Comparison of ENCODE assay signal across 12 mouse cellular contexts in the genomic region with DNA sequence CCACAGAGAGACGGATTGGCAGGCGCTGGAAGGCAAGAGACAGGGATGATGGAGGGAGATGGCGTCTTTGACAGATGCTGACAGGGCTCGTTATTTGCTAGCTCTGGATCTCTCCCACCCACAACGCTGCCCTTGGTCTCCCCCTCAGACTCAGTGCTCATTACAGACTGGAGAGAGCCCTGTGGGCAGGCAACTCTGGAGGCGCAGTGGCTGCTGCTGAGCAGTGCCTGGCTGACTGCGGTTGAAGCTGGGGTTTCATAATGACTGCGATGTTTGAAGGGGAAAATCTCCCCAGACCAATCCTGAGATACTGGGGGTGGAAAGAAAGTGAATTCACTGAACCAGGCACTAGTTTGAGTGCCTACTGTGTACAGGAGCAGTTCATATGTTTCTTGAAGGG. TPM values are rescaled to one million over a fixed set of nuclear protein-coding genes. Genes with fewer than 3 reads are reported as not detected.
DNase-seq lines count a peak whose midpoint lies in the region; ATAC-seq and TF ChIP-seq lines count a peak whose summit lies in the region.
"Had no signal": no experiment of that assay in that cellular context is flagged by ENCODE, and none has a peak within 500 bp of the region (broad histone marks: within the 10 kb centered on the region; RNA-seq: fewer than 3 reads in every experiment).

No protein-coding gene starts in this region.

- no peak for TF ChIP-seq CTCF in lung, adult 2 months (IDR thresholded peaks at IDR 0.05; ENCODE audit: insufficient read depth, low read length)

- 0 out of 2 replicates have a peak overlapping the region, but pooled peaks have one; percentile 2 for H3K4me2 ChIP-seq in forebrain, embryonic 15.5 days (replicated peaks)
- no peak overlapping the region for H3K4me2 ChIP-seq in neural tube, embryonic 13.5 days
- H3K4me2 ChIP-seq: embryonic facial prominence, embryonic 12.5 days; lung, embryonic 15.5 days; stomach, embryonic 15.5 days had no signal

- H3K27ac ChIP-seq in forebrain, embryonic 15.5 days (replicated peaks): peak overlapping the region; percentile 99
- peak overlapping the region; percentile 95 for H3K27ac ChIP-seq in limb, embryonic 10.5 days
- H3K27ac ChIP-seq in neural tube, embryonic 13.5 days (replicated peaks): peak overlapping the region; percentile 94
- H3K27ac ChIP-seq: embryonic facial prominence, embryonic 12.5 days; heart, embryonic 10.5 days; lung, embryonic 15.5 days; stomach, embryonic 15.5 days had no signal

- WGBS in forebrain, embryonic 15.5 days: 10% methylated on average over 8 of the region's 8 CpGs
- 23% methylated on average over 8 of the region's 8 CpGs for WGBS in limb, embryonic 10.5 days
- 17% methylated on average over 8 of the region's 8 CpGs for WGBS in neural tube, embryonic 13.5 days
- 30% methylated on average over 8 of the region's 8 CpGs for WGBS in lung, adult 2 months

- DNase-seq in cerebellum, adult 11-12 months: peak; percentile 44
- DNase-seq in cerebellum, postnatal 14 days: no peak
- DNase-seq in limb, embryonic 10.5 days (ENCODE audit: low spot score): no peak
- no peak for DNase-seq in lung, adult 2 months
- no peak for DNase-seq in thymus, postnatal 0 days (ENCODE audit: low spot score)
- DNase-seq in kidney, postnatal 4 days: no peak

- peak overlapping the region; percentile 26; the same call in 1 of the 2 replicates for H3K9ac ChIP-seq in forebrain, embryonic 15.5 days (replicated peaks)
- peak overlapping the region; percentile 62 for H3K9ac ChIP-seq in neural tube, embryonic 13.5 days
- H3K9ac ChIP-seq: embryonic facial prominence, embryonic 12.5 days; lung, embryonic 15.5 days; stomach, embryonic 15.5 days had no signal

- no peak for TF ChIP-seq POLR2A in lung, adult 2 months (IDR thresholded peaks at IDR 0.05; ENCODE audit: borderline replicate concordance, extremely low read depth, low read depth, low read length)

- H3K27me3 ChIP-seq in forebrain, embryonic 15.5 days: peaks cover 6% of the 10 kb centered on the region; the same call in 1 of the 2 replicates
- peaks cover 71% of the 10 kb centered on the region for H3K27me3 ChIP-seq in limb, embryonic 10.5 days (ENCODE audit: low read depth, poor library complexity, severe bottlenecking)
- H3K27me3 ChIP-seq in neural tube, embryonic 13.5 days: peaks cover 76% of the 10 kb centered on the region

- no peak overlapping the region for H3K4me3 ChIP-seq in forebrain, embryonic 15.5 days
- H3K4me3 ChIP-seq in limb, embryonic 10.5 days: no peak overlapping the region
- no peak overlapping the region for H3K4me3 ChIP-seq in neural tube, embryonic 13.5 days
- H3K4me3 ChIP-seq in lung, adult 2 months (replicated peaks; ENCODE audit: extremely low read depth, low read depth, low read length): no peak overlapping the region
- H3K4me3 ChIP-seq: embryonic facial prominence, embryonic 12.5 days; heart, embryonic 10.5 days; lung, embryonic 15.5 days; stomach, embryonic 15.5 days had no signal

- peaks cover 63% of the 10 kb centered on the region for H3K4me1 ChIP-seq in forebrain, embryonic 15.5 days
- H3K4me1 ChIP-seq in limb, embryonic 10.5 days: peaks cover 64% of the 10 kb centered on the region
- peaks cover 55% of the 10 kb centered on the region for H3K4me1 ChIP-seq in neural tube, embryonic 13.5 days (replicated peaks)
- H3K4me1 ChIP-seq in lung, adult 2 months (ENCODE audit: control insufficient read depth, insufficient read depth, low read length): 0 out of 2 replicates have a peak, but pooled peaks cover 3% of the 10 kb centered on the region

- ATAC-seq in forebrain, embryonic 15.5 days (replicated peaks): no peak
- ATAC-seq in neural tube, embryonic 13.5 days (ENCODE audit: low read depth): no peak

- H3K36me3 ChIP-seq in forebrain, embryonic 15.5 days: no peaks in the 10 kb centered on the region
- H3K36me3 ChIP-seq in limb, embryonic 10.5 days: no peaks in the 10 kb centered on the region
- H3K36me3 ChIP-seq in neural tube, embryonic 13.5 days: no peaks in the 10 kb centered on the region
- H3K36me3 ChIP-seq: embryonic facial prominence, embryonic 12.5 days; heart, embryonic 10.5 days; lung, embryonic 15.5 days; stomach, embryonic 15.5 days had no signal

- no peaks in the 10 kb centered on the region for H3K9me3 ChIP-seq in forebrain, embryonic 15.5 days
- H3K9me3 ChIP-seq in limb, embryonic 10.5 days (replicated peaks): no peaks in the 10 kb centered on the region
- no peaks in the 10 kb centered on the region for H3K9me3 ChIP-seq in neural tube, embryonic 13.5 days
- H3K9me3 ChIP-seq: embryonic facial prominence, embryonic 12.5 days; heart, embryonic 10.5 days; lung, embryonic 15.5 days; stomach, embryonic 15.5 days had no signal

RNA-seq across cellular contexts. Expression of a gene that starts 21.2 kb away (rescaled TPM):
- polyA plus RNA-seq in forebrain, embryonic 15.5 days (2015; fragmentation: Nextera tagmentation; extraction: Ambion mirVana): 72.1 and 74.5 TPM in 2 replicates
- polyA plus RNA-seq in limb, embryonic 10.5 days (2016; fragmentation: Nextera tagmentation; extraction: Ambion mirVana): 26.3 and 33.5 TPM in 2 replicates
- polyA plus RNA-seq in neural tube, embryonic 13.5 days (2015; fragmentation: Nextera tagmentation; extraction: Ambion mirVana): 35.7 and 41.9 TPM in 2 replicates
- 76.5 and 105 TPM in 2 replicates for polyA plus RNA-seq in lung, adult 2 months (2012; rRNA removed)
- polyA plus RNA-seq in thymus, postnatal 0 days (2015; fragmentation: Nextera tagmentation; extraction: Ambion mirVana): 55.9 and 58.4 TPM in 2 replicates
